Mouse (Mus musculus) CD4-positive, CD25-positive, alpha-beta regulatory T cell, adult 4 months (primary cell): ENCODE results near the gene Baz2b. TPM values are rescaled to one million over a fixed set of nuclear protein-coding genes. Genes with fewer than 3 reads are reported as not detected.
"Not testable (repeated sequence)": the region's sequence is repeated elsewhere in the genome, so short reads cannot be mapped to it uniquely, and the experiment has no call there.

ENCODE experiments used
- ATAC-seq: one replicate; pipeline ENCODE4 v1.8.0; 2017
- polyA plus RNA-seq, 2 experiments: library from polyadenylated mRNA; unstranded; fragments of 100-300 nt; shearing (Covaris generic); gene quantifications; one replicate each; pipeline ENCODE4 v1.2.1; 2017

Gene Baz2b
- polyA plus RNA-seq, 2 experiments from 2014 or later: 30.7 to 38.0 TPM

- peak; percentile 37 for ATAC-seq
Measured at GRCm38 (mm10) chr2:60200051-60200562, 9.5 kb downstream of the Baz2b start.

- ATAC-seq: no peak
Measured at GRCm38 (mm10) chr2:60196841-60197240, 12.8 kb downstream of the Baz2b start.

DNA sequence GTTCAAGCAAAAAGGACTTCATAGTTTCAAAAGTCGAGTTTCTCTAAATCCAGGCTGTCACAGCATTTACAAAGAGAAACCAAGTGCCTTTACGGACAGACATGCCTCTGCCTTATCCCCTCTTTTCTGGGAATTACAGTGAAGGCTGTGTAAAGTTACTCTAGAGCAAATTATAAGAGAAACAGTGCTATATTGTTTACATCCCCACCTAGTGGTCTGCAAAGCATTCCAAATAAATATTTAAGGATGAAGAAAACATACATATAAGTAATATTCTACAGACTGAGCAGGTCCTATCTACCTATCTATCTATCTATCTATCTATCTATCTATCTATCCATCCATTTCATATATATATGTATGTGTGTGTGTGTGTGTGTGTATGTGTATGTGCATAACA is 27.9 kb downstream of the Baz2b start:
- no peak for ATAC-seq

GRCm38 (mm10) chr2:60177490-60177889 is 32.1 kb downstream of the Baz2b start:
- no peak for ATAC-seq

DNA sequence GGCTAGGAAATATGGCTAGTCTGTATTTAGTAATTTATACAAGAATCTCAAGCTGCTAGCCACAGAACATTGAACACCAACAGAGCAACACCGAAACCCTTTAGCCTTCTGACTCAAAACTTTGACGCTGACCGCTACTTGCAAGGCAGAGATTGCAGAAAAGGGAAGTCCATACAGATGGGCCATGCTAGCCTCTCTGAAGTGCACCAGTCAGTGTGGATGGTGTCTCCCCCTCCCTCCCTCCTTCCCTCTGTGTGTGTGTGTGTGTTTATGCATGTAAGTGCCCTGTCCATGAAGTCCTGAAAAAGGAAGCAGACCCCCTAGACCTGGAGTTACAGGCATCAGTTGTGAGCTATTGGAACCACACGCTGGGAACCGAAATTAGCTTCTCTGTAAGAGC is 33.6 kb downstream of the Baz2b start:
- no peak for ATAC-seq

- ATAC-seq: no peak
Measured at GRCm38 (mm10) chr2:60175078-60175477, 34.6 kb downstream of the Baz2b start.

DNA sequence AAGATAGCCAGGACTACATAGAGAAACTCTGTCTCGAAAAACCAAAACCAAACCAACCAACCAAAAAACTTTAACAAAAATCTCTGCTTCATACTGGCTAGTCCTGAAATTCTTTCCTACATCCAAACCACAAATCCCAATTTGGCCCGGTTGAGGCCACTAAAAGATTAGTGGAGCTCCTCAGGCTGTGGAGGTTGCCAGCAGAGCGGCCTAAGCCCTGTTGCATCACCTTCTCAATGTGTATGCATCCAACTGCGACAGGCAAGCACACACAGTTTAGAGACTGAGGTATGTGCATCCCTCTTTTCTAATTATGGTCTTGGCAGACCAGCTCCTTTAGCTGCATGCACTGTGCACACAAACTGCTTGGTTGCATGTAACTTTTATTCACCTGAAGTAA is 36.0 kb downstream of the Baz2b start:
- no peak for ATAC-seq

DNA sequence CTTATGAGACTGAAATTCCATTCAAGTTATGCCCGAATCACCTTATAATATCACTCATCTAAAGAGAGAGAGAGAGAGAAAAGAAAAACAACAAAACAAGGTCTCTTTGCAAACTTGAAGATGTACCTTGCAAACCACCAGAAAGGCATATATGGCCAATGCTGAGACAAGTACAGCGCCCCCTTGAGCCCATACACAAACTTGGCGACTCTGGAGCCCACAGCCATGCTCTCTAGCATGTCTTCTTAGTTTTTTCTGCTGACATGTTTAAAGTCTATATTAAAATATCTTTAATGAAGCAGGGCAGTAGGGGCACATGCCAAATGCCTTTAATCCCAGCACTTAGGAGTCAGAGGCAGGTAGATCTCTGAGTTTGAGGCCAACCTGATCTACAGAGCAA is 36.4 kb downstream of the Baz2b start:
- ATAC-seq: no peak

DNA sequence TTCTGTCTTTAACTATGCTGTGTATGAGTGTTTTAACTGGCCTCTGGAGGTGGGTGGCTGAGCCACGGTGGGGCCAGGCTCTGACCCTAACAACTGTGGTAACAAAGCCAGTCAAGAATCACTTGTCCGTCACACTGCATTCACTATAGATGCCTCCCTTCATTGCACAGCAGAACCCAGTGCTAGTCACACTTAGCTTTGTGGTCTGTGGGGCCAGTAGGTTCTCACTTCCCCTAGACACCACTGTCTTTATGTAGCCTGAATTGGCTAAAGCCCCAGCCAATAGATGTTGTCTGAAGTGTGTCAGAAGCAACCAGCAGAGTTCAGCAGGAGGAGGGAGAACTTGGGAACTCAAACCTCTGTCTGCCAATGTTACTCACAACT is 37.1 kb downstream of the Baz2b start:
- ATAC-seq: no peak

GRCm38 (mm10) chr2:60171786-60172530 is 37.7 kb downstream of the Baz2b start:
- ATAC-seq: no peak

GRCm38 (mm10) chr2:60166878-60167277 is 42.8 kb downstream of the Baz2b start:
- ATAC-seq: no peak

- ATAC-seq: peak; percentile 53
Measured at GRCm38 (mm10) chr2:60165679-60166078, 44.0 kb downstream of the Baz2b start.

GRCm38 (mm10) chr2:60163744-60164143 is 45.9 kb downstream of the Baz2b start:
- no peak for ATAC-seq

- ATAC-seq: no peak
Measured at GRCm38 (mm10) chr2:60152481-60152880, 57.2 kb downstream of the Baz2b start.

GRCm38 (mm10) chr2:60148651-60149050 is 61.0 kb downstream of the Baz2b start:
- no peak for ATAC-seq

DNA sequence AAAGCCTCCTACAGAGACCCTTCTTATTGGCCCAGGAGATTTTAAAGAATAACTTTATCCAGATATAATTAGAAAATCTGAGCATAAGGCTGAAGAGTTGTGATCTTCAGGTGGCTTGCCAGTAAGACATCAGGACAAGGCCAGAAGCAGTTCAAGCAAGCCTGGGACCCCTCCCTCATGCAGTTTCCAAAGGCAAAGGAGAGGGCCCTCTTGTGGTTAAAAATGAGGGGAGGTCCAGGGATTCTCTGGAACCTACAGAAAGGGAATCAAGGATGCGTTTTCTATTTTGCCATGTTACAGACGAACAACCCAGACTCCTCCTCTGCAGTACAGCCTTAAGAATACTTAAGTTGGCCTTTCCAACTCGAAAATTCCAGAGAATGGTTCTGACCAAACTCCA is 62.2 kb downstream of the Baz2b start:
- no peak for ATAC-seq

- ATAC-seq: no peak
Measured at GRCm38 (mm10) chr2:60145742-60146141, 63.9 kb downstream of the Baz2b start.

GRCm38 (mm10) chr2:60143383-60143782 is 66.3 kb downstream of the Baz2b start:
- ATAC-seq: no peak

DNA sequence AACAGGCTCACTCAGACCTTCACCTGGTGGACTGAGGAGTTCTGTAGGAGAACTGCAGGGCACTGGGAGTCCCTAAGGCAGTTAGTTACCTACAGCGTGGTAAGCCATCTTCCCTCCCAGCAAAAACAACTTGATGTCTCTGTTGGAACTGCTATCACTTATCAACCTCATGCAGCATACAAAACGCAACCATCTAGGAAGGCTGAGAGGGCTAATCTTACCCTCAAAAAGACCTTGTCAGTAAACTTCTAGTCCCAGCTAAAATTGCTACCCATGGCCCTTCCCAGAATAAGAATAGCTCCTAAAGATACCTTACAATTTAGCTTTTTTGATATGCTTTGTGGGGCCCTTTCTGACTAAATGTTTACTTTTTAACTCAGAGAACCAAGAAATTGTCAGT is 67.4 kb downstream of the Baz2b start:
- ATAC-seq: no peak

DNA sequence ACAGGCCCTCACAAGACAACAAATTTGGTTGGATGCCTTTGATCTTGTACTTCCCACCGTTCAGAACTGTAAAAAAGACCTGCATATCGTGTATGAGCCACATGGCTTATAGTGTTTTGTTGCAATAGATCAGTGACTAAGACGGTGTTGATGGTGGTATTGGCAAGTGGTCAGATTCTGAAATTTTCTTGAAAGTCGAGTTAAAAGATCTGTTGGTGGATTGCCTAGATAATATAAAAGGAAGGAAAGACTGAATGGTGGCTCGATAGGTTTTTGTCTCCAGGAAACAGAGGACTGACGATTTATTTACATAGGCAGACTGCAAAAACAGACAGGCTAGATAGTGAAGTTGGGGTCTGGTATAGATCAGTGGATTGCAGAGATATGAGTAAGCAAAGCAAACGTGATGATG is 70.9 kb downstream of the Baz2b start:
- ATAC-seq: no peak

- no peak for ATAC-seq
Measured at GRCm38 (mm10) chr2:60135796-60136195, 73.8 kb downstream of the Baz2b start.

- not testable (repeated sequence) for ATAC-seq
Measured at GRCm38 (mm10) chr2:60134958-60135357, 74.7 kb downstream of the Baz2b start.

DNA sequence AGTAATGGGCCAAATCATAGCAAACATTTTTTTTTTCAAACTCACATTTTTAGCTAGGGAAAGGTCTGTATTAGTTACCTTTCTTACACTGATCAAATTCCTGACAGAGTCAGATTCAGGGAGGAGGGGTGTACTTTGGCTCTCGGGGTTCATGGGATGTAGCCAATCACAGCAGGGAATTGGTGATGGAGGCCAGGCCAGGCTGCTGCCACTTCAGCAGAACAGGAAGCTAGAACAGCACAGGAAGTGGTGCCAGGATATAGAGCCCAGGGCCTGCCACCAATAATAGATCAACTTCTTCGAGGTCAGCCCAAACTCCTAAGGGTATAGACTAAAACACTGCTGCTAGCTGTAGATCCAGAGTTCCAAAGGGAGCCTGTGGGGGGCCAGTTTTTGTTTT is 76.6 kb downstream of the Baz2b start:
- peak; percentile 61 for ATAC-seq

- ATAC-seq: no peak
Measured at GRCm38 (mm10) chr2:60132269-60133042, 77.2 kb downstream of the Baz2b start.
